Mouse (Mus musculus): Measurements from ENCODE around the gene Emc3.

Gene Emc3

GRCm38 (mm10) chr6:113530932-113531839 lies at the start of gene Emc3, which contains the start of gene Fancd2:
Emc3 (minus strand) TSS chr6:113531652.
Fancd2 (plus strand) TSS chr6:113531682.
- peak; percentile 93 for DNase-seq

- DNase-seq: no peak
Measured at GRCm38 (mm10) chr6:113579306-113579705, 47.9 kb upstream of the Emc3 start.

- no peak for DNase-seq
Measured at GRCm38 (mm10) chr6:113576044-113576443, 44.6 kb upstream of the Emc3 start.

- DNase-seq: no peak
Measured at GRCm38 (mm10) chr6:113564557-113564956, 33.1 kb upstream of the Emc3 start.

GRCm38 (mm10) chr6:113559736-113560135 lies 28.3 kb upstream of the Emc3 start:
- DNase-seq: no peak

GRCm38 (mm10) chr6:113543906-113544481 lies 12.5 kb upstream of the Emc3 start:
- DNase-seq: no peak

GRCm38 (mm10) chr6:113541610-113542009 lies 10.2 kb upstream of the Emc3 start:
- DNase-seq: no peak

GRCm38 (mm10) chr6:113534886-113535285 lies 3.4 kb upstream of the Emc3 start:
- no peak for DNase-seq

- DNase-seq: no peak
Measured at GRCm38 (mm10) chr6:113531840-113532404, 470 bp upstream of the Emc3 start.

GRCm38 (mm10) chr6:113523420-113523819 lies 8.0 kb downstream of the Emc3 start:
- DNase-seq: no peak

- no peak for DNase-seq
Measured at GRCm38 (mm10) chr6:113522310-113522709, 9.1 kb downstream of the Emc3 start.

GRCm38 (mm10) chr6:113517434-113518080 lies 13.9 kb downstream of the Emc3 start:
- DNase-seq: no peak

GRCm38 (mm10) chr6:113514600-113514999 lies 16.9 kb downstream of the Emc3 start:
- DNase-seq: no peak

- DNase-seq: no peak
Measured at GRCm38 (mm10) chr6:113513944-113514343, 17.5 kb downstream of the Emc3 start.

- DNase-seq: no peak
Measured at GRCm38 (mm10) chr6:113508947-113509280, 22.5 kb downstream of the Emc3 start.

- no peak for DNase-seq
Measured at GRCm38 (mm10) chr6:113508272-113508946, 23.0 kb downstream of the Emc3 start.

GRCm38 (mm10) chr6:113507130-113507529 lies 24.3 kb downstream of the Emc3 start:
- no peak for DNase-seq

GRCm38 (mm10) chr6:113505689-113506088 lies 25.8 kb downstream of the Emc3 start:
- no peak for DNase-seq

- no peak for DNase-seq
Measured at GRCm38 (mm10) chr6:113502801-113503200, 28.7 kb downstream of the Emc3 start.

- DNase-seq: no peak
Measured at GRCm38 (mm10) chr6:113501388-113502084, 29.9 kb downstream of the Emc3 start, which contains the start of gene Prrt3. Prrt3 (minus strand) TSS chr6:113501931.

GRCm38 (mm10) chr6:113499346-113499745 lies 32.1 kb downstream of the Emc3 start:
- DNase-seq: no peak

- no peak for DNase-seq
Measured at GRCm38 (mm10) chr6:113495071-113495675, 36.3 kb downstream of the Emc3 start.

Measured in kidney, adult 18-20 months (tissue).